Mouse (Mus musculus) liver, embryonic 11.5 days (tissue): Measurements from ENCODE around the gene Fdxacb1. TPM values are rescaled to one million over a fixed set of nuclear protein-coding genes. Genes with fewer than 3 reads are reported as not detected.

Experiments used
- ATAC-seq: fragments of 200-750 bp; cut with Nextera tagmentation; replicated peaks from 2 replicates; pipeline ENCODE4 v1.8.0; 2017; ENCODE audit warnings: moderate number of reproducible peaks, mild to moderate bottlenecking, moderate TSS enrichment, moderate library complexity; ENCODE audit not compliant: low FRiP score
- DNase-seq: peaks from one replicate; pipeline ENCODE4 v3.0.0-alpha.2; 2017; ENCODE audit warnings: low spot score
- H3K27ac ChIP-seq: fragments of 300-500 bp; sonication (generic); 2 replicates; pipeline ENCODE4 v1.5.1; 2014; ENCODE audit warnings: mild to moderate bottlenecking, low read depth, low read length, control low read depth
- H3K27me3 ChIP-seq: fragments of 300-500 bp; sonication (generic); replicated peaks from 2 replicates; pipeline ENCODE4 v1.6.1; 2014; ENCODE audit warnings: low read length, mixed read lengths; ENCODE audit not compliant: control insufficient read depth, insufficient read depth
- H3K36me3 ChIP-seq: fragments of 300-500 bp; sonication (generic); 2 replicates; pipeline ENCODE4 v1.6.1; 2014; ENCODE audit warnings: mild to moderate bottlenecking, low read length, moderate library complexity, mixed read lengths; ENCODE audit not compliant: control insufficient read depth, insufficient read depth
- H3K4me1 ChIP-seq: fragments of 300-500 bp; sonication (generic); replicated peaks from 2 replicates; pipeline ENCODE4 v1.6.1; 2014; ENCODE audit warnings: low read length, mixed read lengths; ENCODE audit not compliant: control insufficient read depth, insufficient read depth
- H3K4me2 ChIP-seq: fragments of 300-500 bp; sonication (generic); 2 replicates; pipeline ENCODE4 v1.6.1; 2014; ENCODE audit warnings: mild to moderate bottlenecking, control low read depth, moderate library complexity
- H3K4me3 ChIP-seq: fragments of 300-500 bp; sonication (generic); 2 replicates; pipeline ENCODE4 v1.5.1; 2014; ENCODE audit warnings: low read depth, low read length, control low read depth
- H3K9ac ChIP-seq: fragments of 300-500 bp; sonication (generic); 2 replicates; pipeline ENCODE4 v1.6.1; 2014; ENCODE audit warnings: low read depth, low read length, control low read depth
- H3K9me3 ChIP-seq: fragments of 300-500 bp; sonication (generic); 2 replicates; pipeline ENCODE4 v1.6.1; 2016; ENCODE audit warnings: low read length, inconsistent platforms, mixed read lengths; ENCODE audit not compliant: control insufficient read depth
- WGBS: fragments of 180-500 bp; shearing (Covaris S2); extraction: QIAGEN DNeasy Blood & Tissue Kit; methylation state at CpG from one replicate; pipeline ENCODE4 v1.1.7; 2014; 5-methylcytosine and 5-hydroxymethylcytosine counted together
- polyA plus RNA-seq: library from polyadenylated mRNA; unstranded; fragments of >200 nt; fragmentation: Nextera tagmentation; extraction: Ambion mirVana; gene quantifications from 2 replicates; pipeline ENCODE4 v1.2.1, GENCODE M21; 2014

Fdxacb1 gene
- polyA plus RNA-seq, 1 experiment from 2014 or later: 15.7 TPM

DNA sequence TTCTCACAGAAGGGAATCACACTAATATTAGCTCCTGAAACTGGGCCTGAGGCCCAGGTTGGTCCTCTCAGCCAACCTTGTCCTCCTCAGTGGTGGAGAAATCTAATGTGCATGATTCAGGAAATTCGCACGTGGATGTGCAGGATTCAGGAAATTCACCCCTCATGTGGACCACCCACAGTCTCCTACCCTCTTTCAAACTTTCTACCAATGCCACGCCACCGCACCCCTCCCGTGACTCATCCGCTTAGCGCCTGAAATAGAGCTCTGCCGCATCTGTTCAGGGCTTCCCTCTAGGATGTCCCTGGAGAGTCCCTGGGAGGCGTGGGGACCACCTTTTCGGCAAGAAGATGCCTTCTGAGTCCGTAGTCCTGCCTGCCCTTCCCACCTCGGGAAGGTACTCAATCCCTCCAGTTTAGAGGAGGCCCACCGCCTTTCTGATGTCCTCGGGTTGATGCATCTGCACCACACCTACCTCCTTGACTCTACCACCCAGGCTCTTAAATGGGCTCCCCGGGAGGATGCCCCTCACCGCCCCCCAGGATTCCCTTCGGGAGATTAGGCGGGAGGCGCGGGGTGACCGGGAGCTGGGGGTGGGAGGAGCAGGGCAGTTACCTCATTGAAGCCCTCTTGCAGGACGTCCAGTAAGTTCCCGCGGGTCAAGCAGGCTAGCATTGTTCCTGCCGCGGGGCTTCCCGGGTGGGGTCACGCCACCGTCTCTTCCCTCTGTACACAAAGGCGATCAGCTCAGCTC lies 40.7 kb upstream of the Fdxacb1 start:
- H3K36me3 ChIP-seq: no peaks in the 10 kb centered on the region
- no peak overlapping the region for H3K27ac ChIP-seq
- ATAC-seq: 0 out of 2 replicates have a peak, but pooled peaks have one; percentile 12

GRCm38 (mm10) chr9:50727925-50728651 lies 39.9 kb upstream of the Fdxacb1 start:
- Histone ChIP-seq H3K9me3 (no peaks in the 10 kb centered on the region), H3K4me2 (peak overlapping the region; percentile 82), H3K27me3 (peaks cover 15% of the 10 kb centered on the region), H3K9ac (peak overlapping the region; percentile 44), H3K36me3 (no peaks in the 10 kb centered on the region), H3K27ac (no peak overlapping the region), H3K4me1 (no peaks in the 10 kb centered on the region; the same call in 1 of the 2 replicates), H3K4me3 (peak overlapping the region; percentile 56)
- ATAC-seq (peak; percentile 73), DNase-seq (no peak)
- WGBS: under 1% methylated on average over 45 of the region's 45 CpGs

More for the DNA sequence above, 40.7 kb upstream of the Fdxacb1 start:
- Histone ChIP-seq H3K4me1 (no peaks in the 10 kb centered on the region; the same call in 1 of the 2 replicates), H3K27me3 (peaks cover 15% of the 10 kb centered on the region), H3K4me3 (peak overlapping the region; percentile 56), H3K9ac (peak overlapping the region; percentile 44), H3K4me2 (peak overlapping the region; percentile 82), H3K9me3 (no peaks in the 10 kb centered on the region)
- DNase-seq: peak; percentile 74
- 14% methylated on average over 30 of the region's 30 CpGs for WGBS

DNA sequence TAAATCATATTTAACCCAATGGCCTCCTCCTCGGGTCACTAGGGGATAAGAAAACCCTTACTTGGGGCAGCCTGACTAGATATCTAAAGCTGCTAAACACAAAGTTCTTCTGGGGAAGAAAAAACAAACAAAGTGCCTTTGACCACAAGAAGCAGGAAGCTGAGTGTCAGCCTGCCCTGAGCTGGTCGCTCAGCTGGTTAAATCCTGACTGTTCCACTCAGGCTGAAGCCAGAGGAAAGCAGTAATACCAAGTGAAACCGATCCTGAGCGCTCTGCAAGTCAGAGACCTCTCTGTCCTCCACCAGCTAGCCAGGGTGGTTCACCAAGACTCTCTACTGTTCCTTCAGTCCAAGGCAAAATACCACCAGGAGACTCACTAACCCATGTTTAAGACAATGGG lies 38.4 kb upstream of the Fdxacb1 start:
- H3K36me3 ChIP-seq: no peaks in the 10 kb centered on the region
- H3K27me3 ChIP-seq: peaks cover 15% of the 10 kb centered on the region
- no peaks in the 10 kb centered on the region; the same call in 1 of the 2 replicates for H3K4me1 ChIP-seq
- H3K27ac ChIP-seq: no peak overlapping the region
- H3K4me3 ChIP-seq: no peak overlapping the region
- no peak overlapping the region for H3K4me2 ChIP-seq
- WGBS: 38% methylated on average over 4 of the region's 4 CpGs
- H3K9ac ChIP-seq: no peak overlapping the region
- DNase-seq (no peak), ATAC-seq (no peak)
- no peaks in the 10 kb centered on the region for H3K9me3 ChIP-seq

DNA sequence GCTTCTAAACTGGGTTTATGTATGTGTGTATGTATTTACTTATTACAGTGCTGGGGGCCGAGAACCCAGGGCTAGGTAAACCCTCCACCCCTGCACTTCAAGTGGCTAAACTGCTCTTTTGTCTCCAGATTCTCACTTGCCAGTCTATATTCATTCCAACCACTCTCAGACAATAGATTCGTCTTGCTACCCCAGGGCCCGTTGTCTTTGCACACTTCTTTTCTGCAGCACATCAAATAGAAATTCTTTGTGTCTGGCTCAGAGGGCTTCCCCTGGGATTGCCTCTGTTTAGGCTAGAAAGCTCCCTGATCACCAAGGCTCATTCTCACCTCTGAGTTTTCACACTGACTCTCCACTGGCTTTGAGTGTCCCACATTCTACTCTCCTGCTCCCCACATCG lies 35.5 kb upstream of the Fdxacb1 start:
- Histone ChIP-seq H3K9me3 (no peaks in the 10 kb centered on the region), H3K4me1 (no peaks in the 10 kb centered on the region; the same call in 1 of the 2 replicates), H3K27ac (no peak overlapping the region), H3K4me2 (no peak overlapping the region), H3K9ac (no peak overlapping the region), H3K4me3 (no peak overlapping the region), H3K36me3 (no peaks in the 10 kb centered on the region), H3K27me3 (peaks cover 8% of the 10 kb centered on the region)
- no peak for DNase-seq
- no peak for ATAC-seq
- 52% methylated on average over 4 of the region's 4 CpGs for WGBS

GRCm38 (mm10) chr9:50734989-50735388 lies 33.0 kb upstream of the Fdxacb1 start:
- 3% methylated on average over 9 of the region's 9 CpGs for WGBS
- no peak for ATAC-seq
- H3K4me2 ChIP-seq: no peak overlapping the region
- no peak overlapping the region for H3K27ac ChIP-seq
- no peaks in the 10 kb centered on the region for H3K27me3 ChIP-seq
- no peak overlapping the region for H3K4me3 ChIP-seq
- H3K36me3 ChIP-seq: no peaks in the 10 kb centered on the region
- DNase-seq: no peak
- H3K9me3 ChIP-seq: no peaks in the 10 kb centered on the region
- H3K4me1 ChIP-seq: peaks cover 5% of the 10 kb centered on the region
- H3K9ac ChIP-seq: no peak overlapping the region

DNA sequence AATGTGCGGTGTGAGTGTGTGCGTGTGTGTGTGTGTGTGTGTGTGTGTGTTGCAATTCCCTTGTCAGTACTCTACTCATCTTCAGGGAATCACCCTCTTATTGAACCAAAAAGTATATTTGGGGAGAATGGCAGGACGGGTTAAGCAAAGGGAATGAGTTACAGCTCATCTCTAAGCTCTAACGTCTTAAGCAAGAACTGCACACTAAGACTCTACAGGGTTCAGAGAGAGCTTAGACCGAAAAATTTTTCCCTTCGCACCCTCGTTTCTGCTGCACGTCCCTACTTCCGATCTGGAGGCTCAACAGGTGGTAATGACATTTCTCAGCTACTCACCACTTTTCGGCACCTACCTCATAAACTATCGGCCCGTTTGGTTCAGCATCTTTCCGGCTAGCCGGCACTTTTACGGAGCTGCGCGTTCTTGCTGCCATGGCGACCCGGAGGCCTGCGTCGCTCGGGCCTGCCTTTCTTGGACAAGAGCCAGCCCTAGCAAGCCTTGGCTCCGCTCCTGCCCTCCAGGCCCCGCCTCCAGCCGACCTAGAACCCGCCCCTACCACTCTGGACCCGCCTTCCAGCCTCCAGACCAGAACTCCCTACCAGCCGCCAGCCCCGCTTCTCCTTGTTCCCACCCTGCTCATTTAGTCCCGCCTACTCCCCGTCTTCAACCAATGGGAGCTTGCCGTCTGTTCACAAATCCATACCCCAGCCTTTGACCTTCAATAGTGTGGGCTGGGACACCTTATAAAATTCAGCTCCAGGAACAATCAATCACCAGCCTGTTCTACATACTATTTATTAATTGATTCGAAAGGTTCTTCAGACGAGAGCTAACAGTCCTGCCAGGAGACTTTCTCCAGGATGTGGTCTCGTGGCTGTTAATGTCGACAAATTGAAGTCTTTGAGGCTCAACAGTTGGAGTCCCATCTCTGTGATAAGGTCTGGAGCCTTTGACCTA lies 28.8 kb upstream of the Fdxacb1 start, which contains the start of gene Dixdc1:
TSS of gene Dixdc1 (minus strand) at position 604 of the 957 bp plus-strand sequence.
- DNase-seq (peak; percentile 90), ATAC-seq (peak; percentile 99)
- no peaks in the 10 kb centered on the region for H3K36me3 ChIP-seq
- no peaks in the 10 kb centered on the region for H3K27me3 ChIP-seq
- peak within 1 kb of the TSS; percentile 75 for H3K4me2 ChIP-seq
- H3K4me1 ChIP-seq: peaks cover 5% of the 10 kb centered on the region
- WGBS: 14% methylated on average over 36 of the region's 36 CpGs
- H3K27ac ChIP-seq: no peak within 1 kb of the TSS
- peak within 1 kb of the TSS; percentile 45 for H3K4me3 ChIP-seq
- H3K9ac ChIP-seq: no peak within 1 kb of the TSS
- H3K9me3 ChIP-seq: no peaks in the 10 kb centered on the region

DNA sequence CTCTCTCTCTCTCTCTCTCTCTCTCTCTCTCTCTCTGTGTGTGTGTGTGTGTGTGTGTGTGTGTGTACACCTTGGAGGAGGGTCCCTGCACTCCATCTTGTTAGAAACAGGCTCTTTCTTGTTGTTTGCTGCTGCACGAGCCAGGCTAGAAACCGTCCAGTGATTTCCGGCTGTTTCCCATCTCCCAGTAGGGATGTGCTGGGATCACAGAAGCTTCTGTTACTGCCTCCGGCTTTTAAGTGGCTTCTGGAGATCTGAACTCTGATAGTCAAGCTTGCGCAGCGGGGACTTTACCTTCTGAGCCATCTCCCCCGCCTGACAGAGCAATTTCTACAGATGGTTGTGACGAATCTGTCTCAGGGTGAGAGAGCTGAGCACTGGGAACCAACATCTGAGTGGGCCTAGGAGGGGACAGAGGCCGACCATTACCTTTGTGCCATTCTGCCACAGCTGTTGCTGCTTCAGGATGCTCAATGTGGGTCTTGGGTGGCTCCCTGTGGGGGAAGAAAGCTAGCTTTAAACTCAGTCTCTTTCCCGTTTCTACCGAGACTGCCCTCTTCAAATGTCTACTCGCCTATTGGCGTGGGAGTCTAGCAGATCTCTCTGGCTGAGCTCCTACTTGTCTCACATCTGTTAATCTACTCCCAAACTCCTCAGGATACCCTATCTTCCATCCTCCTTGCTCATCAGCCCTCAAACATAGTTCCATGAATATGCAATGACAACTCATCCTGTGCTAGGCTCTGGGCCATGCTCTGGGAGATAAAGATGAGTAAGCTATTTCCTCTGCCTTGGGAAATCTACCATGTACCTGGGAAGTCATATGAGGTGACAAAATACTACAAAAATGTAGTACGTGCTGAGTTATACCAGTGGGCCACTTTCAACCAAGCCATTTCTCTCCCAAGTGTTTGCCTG lies 26.9 kb upstream of the Fdxacb1 start:
- Histone ChIP-seq H3K4me1 (peaks cover 5% of the 10 kb centered on the region), H3K27me3 (no peaks in the 10 kb centered on the region), H3K9ac (no peak overlapping the region), H3K9me3 (no peaks in the 10 kb centered on the region), H3K27ac (no peak overlapping the region), H3K4me2 (no peak overlapping the region), H3K4me3 (no peak overlapping the region), H3K36me3 (no peaks in the 10 kb centered on the region)
- DNase-seq (no peak), ATAC-seq (no peak)
- 81% methylated on average over 14 of the region's 14 CpGs for WGBS
